Mouse (Mus musculus) G1E (cell line): Measurements from ENCODE around the gene Mpdu1. TPM values are rescaled to one million over a fixed set of nuclear protein-coding genes. Genes with fewer than 3 reads are reported as not detected.
"Not testable (repeated sequence)": the region's sequence is repeated elsewhere in the genome, so short reads cannot be mapped to it uniquely, and the experiment has no call there.

ENCODE experiments used
- ATAC-seq: 2 replicates; pipeline ENCODE4 v1.8.0; 2016; ENCODE audit warnings: mild to moderate bottlenecking; ENCODE audit not compliant: insufficient number of reproducible peaks, poor library complexity, low FRiP score, severe bottlenecking; ENCODE audit errors: extremely low read depth
- DNase-seq: peaks from one replicate; pipeline ENCODE4 v3.0.0; 2012; ENCODE audit warnings: low spot score
- H3K27me3 ChIP-seq: 2 replicates; pipeline ENCODE4 v1.6.1; 2012; ENCODE audit warnings: mild to moderate bottlenecking, low read length, inconsistent platforms; ENCODE audit not compliant: insufficient read depth
- H3K36me3 ChIP-seq: replicated peaks from 2 replicates; pipeline ENCODE3; 2012; ENCODE audit warnings: mild to moderate bottlenecking, inconsistent platforms
- H3K4me1 ChIP-seq: 2 replicates; pipeline ENCODE4 v1.6.1; 2012; ENCODE audit warnings: low read depth, low read length, inconsistent platforms, mixed read lengths; ENCODE audit not compliant: insufficient read depth
- H3K4me3 ChIP-seq: 2 replicates; pipeline ENCODE4 v1.5.1; 2012; ENCODE audit warnings: low read depth, mild to moderate bottlenecking, inconsistent platforms, low read length, moderate library complexity, mixed read lengths
- H3K9me3 ChIP-seq: replicated peaks from 2 replicates; pipeline ENCODE4 v1.6.1; 2012; ENCODE audit warnings: inconsistent platforms
- CTCF ChIP-seq: IDR thresholded peaks from 2 replicates; pipeline ENCODE4 v1.5.1; 2012; ENCODE audit warnings: low read depth, low read length, inconsistent platforms, mixed read lengths
- GATA1 ChIP-seq: IDR thresholded peaks from 2 replicates; pipeline ENCODE4 v1.6.1; 2012; ENCODE audit warnings: borderline replicate concordance, low read length, inconsistent platforms, mixed read lengths
- GATA2 ChIP-seq: IDR thresholded peaks from 2 replicates; pipeline ENCODE4 v1.6.1; 2012; ENCODE audit warnings: low read depth, low read length, inconsistent platforms, borderline replicate concordance
- POLR2AphosphoS5 ChIP-seq: IDR thresholded peaks from 2 replicates; pipeline ENCODE4 v1.6.1; 2012; ENCODE audit warnings: low read depth, low read length, inconsistent platforms; ENCODE audit not compliant: insufficient replicate concordance
- TAL1 ChIP-seq: conservative IDR thresholded peaks from 2 replicates; pipeline ENCODE4 v1.6.1; 2012; ENCODE audit warnings: low read depth, low read length, inconsistent platforms, mixed read lengths
- polyA plus RNA-seq: library from polyadenylated mRNA; stranded (reverse); fragments of >175 nt; gene quantifications from 2 replicates; pipeline ENCODE4 v1.2.3, GENCODE M21; 2012
- total RNA-seq, 2 experiments: library from RNA; stranded (forward) in 1 of 2; stranded (reverse) in 1 of 2; fragments of 200-1000 nt in 1 of 2; fragments of >200 nt in 1 of 2; fragmentation: Nextera tagmentation in 1 of 2; gene quantifications; 2 replicates each; pipeline ENCODE4 v1.2.3; 2014 to 2017

Mpdu1 gene
- total and polyA plus RNA-seq, 3 experiments: 24.9 to 43.4 (median 27.0) TPM

- no peak for TF ChIP-seq POLR2AphosphoS5
- no peak for TF ChIP-seq GATA1
- no peak for TF ChIP-seq CTCF
- TF ChIP-seq GATA2: no peak
- TF ChIP-seq TAL1: no peak
- DNase-seq (no peak), ATAC-seq (no peak)
- peaks cover 6% of the 10 kb centered on the region; the same call in 1 of the 2 replicates for H3K4me1 ChIP-seq
- no peaks in the 10 kb centered on the region for H3K36me3 ChIP-seq
- no peak overlapping the region for H3K4me3 ChIP-seq
- H3K9me3 ChIP-seq: no peaks in the 10 kb centered on the region
- H3K27me3 ChIP-seq: peaks cover 26% of the 10 kb centered on the region
Observed at GRCm38 (mm10) chr11:69707873-69708381, 45.5 kb upstream of the Mpdu1 start.

GRCm38 (mm10) chr11:69707480-69707847, 45.0 kb upstream of the Mpdu1 start:
- Histone ChIP-seq H3K27me3 (peaks cover 27% of the 10 kb centered on the region), H3K36me3 (no peaks in the 10 kb centered on the region), H3K4me1 (peaks cover 6% of the 10 kb centered on the region; the same call in 1 of the 2 replicates), H3K4me3 (no peak overlapping the region), H3K9me3 (no peaks in the 10 kb centered on the region)
- ATAC-seq (no peak), DNase-seq (no peak)
- no peak for TF ChIP-seq GATA2
- no peak for TF ChIP-seq POLR2AphosphoS5
- no peak for TF ChIP-seq CTCF
- no peak for TF ChIP-seq GATA1
- TF ChIP-seq TAL1: no peak

GRCm38 (mm10) chr11:69706775-69707479, 44.5 kb upstream of the Mpdu1 start:
- Histone ChIP-seq H3K36me3 (no peaks in the 10 kb centered on the region), H3K9me3 (no peaks in the 10 kb centered on the region), H3K27me3 (peaks cover 30% of the 10 kb centered on the region), H3K4me3 (no peak overlapping the region), H3K4me1 (peaks cover 6% of the 10 kb centered on the region; the same call in 1 of the 2 replicates)
- ATAC-seq (no peak), DNase-seq (no peak)
- no peak for TF ChIP-seq CTCF
- no peak for TF ChIP-seq TAL1
- no peak for TF ChIP-seq GATA1
- no peak for TF ChIP-seq POLR2AphosphoS5
- TF ChIP-seq GATA2: no peak

- DNase-seq: no peak
- Histone ChIP-seq H3K4me1 (peaks cover 7% of the 10 kb centered on the region), H3K36me3 (no peaks in the 10 kb centered on the region), H3K9me3 (no peaks in the 10 kb centered on the region), H3K27me3 (peaks cover 43% of the 10 kb centered on the region), H3K4me3 (no peak overlapping the region)
- TF ChIP-seq GATA2 (no peak), CTCF (no peak), TAL1 (no peak), GATA1 (no peak), POLR2AphosphoS5 (no peak)
- no peak for ATAC-seq
Observed at GRCm38 (mm10) chr11:69704613-69705010, 42.2 kb upstream of the Mpdu1 start.

GRCm38 (mm10) chr11:69703814-69704612, 41.6 kb upstream of the Mpdu1 start:
- Histone ChIP-seq H3K4me1 (peaks cover 3% of the 10 kb centered on the region; the same call in 1 of the 2 replicates), H3K4me3 (no peak overlapping the region), H3K27me3 (peaks cover 38% of the 10 kb centered on the region), H3K36me3 (no peaks in the 10 kb centered on the region), H3K9me3 (no peaks in the 10 kb centered on the region)
- no peak for DNase-seq
- no peak for TF ChIP-seq GATA1
- no peak for TF ChIP-seq POLR2AphosphoS5
- TF ChIP-seq CTCF: no peak
- TF ChIP-seq TAL1: no peak
- no peak for TF ChIP-seq GATA2
- no peak for ATAC-seq

- not testable (repeated sequence) for H3K4me3 ChIP-seq, DNase-seq, H3K36me3 ChIP-seq, H3K9me3 ChIP-seq, H3K4me1 ChIP-seq, ATAC-seq
- peaks cover 41% of the 10 kb centered on the region for H3K27me3 ChIP-seq
Observed at GRCm38 (mm10) chr11:69703381-69703780, 40.9 kb upstream of the Mpdu1 start.

- H3K4me3 ChIP-seq, H3K36me3 ChIP-seq, H3K9me3 ChIP-seq, ATAC-seq, H3K4me1 ChIP-seq, DNase-seq: not testable (repeated sequence)
- H3K27me3 ChIP-seq: peaks cover 41% of the 10 kb centered on the region
Observed at GRCm38 (mm10) chr11:69702886-69703285, 40.4 kb upstream of the Mpdu1 start.
